In genomic region chr17:47468466-47468865, GRCm38 (mm10) we compare ENCODE assay signal across 8 mouse cellular contexts. TPM values are rescaled to one million over a fixed set of nuclear protein-coding genes. Genes with fewer than 3 reads are reported as not detected.
DNase-seq lines count a peak whose midpoint lies in the region; ATAC-seq and TF ChIP-seq lines count a peak whose summit lies in the region.

No protein-coding gene starts in this region.

- H3K27me3 ChIP-seq in limb, embryonic 15.5 days: peaks cover 38% of the 10 kb centered on the region
- H3K27me3 ChIP-seq in stomach, postnatal 0 days (ENCODE audit: control insufficient read depth, insufficient read depth, low read length): no peaks in the 10 kb centered on the region

- peak overlapping the region; percentile 27 for H3K4me3 ChIP-seq in limb, embryonic 15.5 days
- H3K4me3 ChIP-seq in stomach, postnatal 0 days (ENCODE audit: low read depth, low read length): peak overlapping the region; percentile 24; the same call in 1 of the 2 replicates

- no peak overlapping the region for H3K9ac ChIP-seq in limb, embryonic 15.5 days
- no peak overlapping the region for H3K9ac ChIP-seq in stomach, postnatal 0 days (ENCODE audit: low read length)

- WGBS in limb, embryonic 15.5 days: 14% methylated on average over 34 of the region's 34 CpGs
- 35% methylated on average over 34 of the region's 34 CpGs for WGBS in stomach, postnatal 0 days

- no peak for TF ChIP-seq EP300 in stomach, postnatal 0 days (optimal IDR thresholded peaks at IDR 0.05)

- peaks cover 23% of the 10 kb centered on the region for H3K4me1 ChIP-seq in limb, embryonic 15.5 days
- H3K4me1 ChIP-seq in stomach, postnatal 0 days (replicated peaks; ENCODE audit: control insufficient read depth, insufficient read depth): peaks cover 3% of the 10 kb centered on the region; the same call in 1 of the 2 replicates

- no peaks in the 10 kb centered on the region for H3K36me3 ChIP-seq in limb, embryonic 15.5 days
- no peaks in the 10 kb centered on the region for H3K36me3 ChIP-seq in stomach, postnatal 0 days (ENCODE audit: control insufficient read depth, insufficient read depth, low read length)

- peak; percentile 34 for DNase-seq in adrenal gland, postnatal 14 days
- no peak for DNase-seq in adrenal gland, adult 18-20 months (ENCODE audit: low spot score in 2 of 2)
- peak; percentile 37 for DNase-seq in ovary, postnatal 36 days (ENCODE audit: low spot score)
- DNase-seq in ovary, postnatal 14 days (ENCODE audit: low spot score): no peak
- no peak for DNase-seq in stomach, postnatal 0 days (ENCODE audit: low spot score)
- no peak for DNase-seq in ovary, adult 18-20 months (ENCODE audit: low spot score)
- no peak for DNase-seq in right cerebral cortex, postnatal 36 days (ENCODE audit: low spot score in 2 of 2)

- H3K9me3 ChIP-seq in limb, embryonic 15.5 days: no peaks in the 10 kb centered on the region
- H3K9me3 ChIP-seq in stomach, postnatal 0 days (ENCODE audit: control insufficient read depth, low read length): no peaks in the 10 kb centered on the region

- peak overlapping the region; percentile 36 for H3K4me2 ChIP-seq in limb, embryonic 15.5 days
- peak overlapping the region; percentile 34 for H3K4me2 ChIP-seq in stomach, postnatal 0 days (replicated peaks; ENCODE audit: low read depth)

- H3K27ac ChIP-seq in limb, embryonic 15.5 days: no peak overlapping the region
- no peak overlapping the region for H3K27ac ChIP-seq in stomach, postnatal 0 days (replicated peaks)

- peak; percentile 29 for TF ChIP-seq CTCF in stomach, postnatal 0 days (IDR thresholded peaks at IDR 0.05; ENCODE audit: low read depth)

- ATAC-seq in limb, embryonic 15.5 days (ENCODE audit: insufficient number of reproducible peaks, low FRiP score, low TSS enrichment, low read depth): no peak
- no peak for ATAC-seq in stomach, postnatal 0 days (ENCODE audit: low FRiP score, low TSS enrichment)

RNA-seq across cellular contexts. Expression of gene 1700001C19Rik, which starts 31.3 kb away (rescaled TPM):
- total RNA-seq in adrenal gland, postnatal 14 days (2021): 0.82 TPM in 1 of 2 replicates, not detected in the other
- not detected for total RNA-seq in adrenal gland, adult 18-20 months (2021)
- 0.17 and 0.19 TPM in 2 replicates for polyA plus RNA-seq in limb, embryonic 15.5 days (2015; fragmentation: Nextera tagmentation; extraction: Ambion mirVana)
- 0.24 and 0.45 TPM in 2 replicates for polyA plus RNA-seq in stomach, postnatal 0 days (2015; fragmentation: Nextera tagmentation; extraction: Ambion mirVana)

RNA-seq across cellular contexts. Expression of gene AI661453, which starts 32.1 kb away (rescaled TPM):
- 1.4 and 1.7 TPM in 2 replicates for total RNA-seq in adrenal gland, postnatal 14 days (2021)
- under 1 TPM; 0.66 to 0.77 TPM for total RNA-seq in adrenal gland, adult 18-20 months (2021)
- 3.9 and 5.1 TPM in 2 replicates for polyA plus RNA-seq in limb, embryonic 15.5 days (2015; fragmentation: Nextera tagmentation; extraction: Ambion mirVana)
- 8.9 and 10.9 TPM in 2 replicates for polyA plus RNA-seq in stomach, postnatal 0 days (2015; fragmentation: Nextera tagmentation; extraction: Ambion mirVana)

RNA-seq across cellular contexts. Expression of gene Taf8, which starts 33.6 kb away (rescaled TPM):
- 22.9 and 23.9 TPM in 2 replicates for total RNA-seq in adrenal gland, postnatal 14 days (2021)
- total RNA-seq in adrenal gland, adult 18-20 months (2021): 10 to 100 TPM; 16.4 to 19.9 TPM
- polyA plus RNA-seq in limb, embryonic 15.5 days (2015; fragmentation: Nextera tagmentation; extraction: Ambion mirVana): 28.2 and 28.9 TPM in 2 replicates
- polyA plus RNA-seq in stomach, postnatal 0 days (2015; fragmentation: Nextera tagmentation; extraction: Ambion mirVana): 11.0 and 11.1 TPM in 2 replicates

RNA-seq across cellular contexts. Expression of gene Ccnd3, which starts 36.4 kb away (rescaled TPM):
- total RNA-seq in adrenal gland, postnatal 14 days (2021): 228 and 248 TPM in 2 replicates
- 100 to 1,000 TPM; 328 to 506 TPM for total RNA-seq in adrenal gland, adult 18-20 months (2021)
- 499 and 569 TPM in 2 replicates for polyA plus RNA-seq in limb, embryonic 15.5 days (2015; fragmentation: Nextera tagmentation; extraction: Ambion mirVana)
- 219 and 242 TPM in 2 replicates for polyA plus RNA-seq in stomach, postnatal 0 days (2015; fragmentation: Nextera tagmentation; extraction: Ambion mirVana)

Comparison
In these comparisons a context has a peak if more than half of its experiments do, and no peak if none do; other contexts are left out.
1. DNase-seq: peak in adrenal gland, postnatal 14 days (single experiment) and ovary, postnatal 36 days (single experiment); none in adrenal gland, adult 18-20 months (0 of 2), ovary, postnatal 14 days (single experiment), stomach, postnatal 0 days (single experiment), ovary, adult 18-20 months (single experiment) and right cerebral cortex, postnatal 36 days (0 of 2).